Mouse (Mus musculus): ENCODE results near the gene Gm9817.

GRCm38 (mm10) chr13:45095028-45095427 is 16.5 kb downstream of the Gm9817 start:
- TF ChIP-seq EP300 (IDR thresholded peaks at IDR 0.05; ENCODE audit: insufficient read depth, low read depth, low read length) (no peak), CTCF (IDR thresholded peaks at IDR 0.05; ENCODE audit: low read depth, low read length) (no peak)

Measured in ES-Bruce4 (cell line).